Mouse (Mus musculus): ENCODE results near the gene Cmtm5.
A peak's percentile ranks its signal among the peaks of the same experiment; 100 is the strongest.

Cmtm5 gene

GRCm38 (mm10) chr14:54935904-54936830 is at the start of gene Cmtm5:
TSS of gene Cmtm5 (plus strand) at chr14:54936261.
- DNase-seq (ENCODE audit: inconsistent age in 2 of 2, low spot score in 1 of 2) = no peak

GRCm38 (mm10) chr14:54892200-54892599 is 43.9 kb upstream of the Cmtm5 start, which contains the start of gene Pabpn1:
TSS of gene Pabpn1 (plus strand) at chr14:54892500.
- no peak for DNase-seq (ENCODE audit: inconsistent age in 2 of 2, low spot score in 1 of 2)

GRCm38 (mm10) chr14:54893651-54894181 is 42.3 kb upstream of the Cmtm5 start:
- DNase-seq (ENCODE audit: inconsistent age in 2 of 2, low spot score in 1 of 2) = peak; percentile 99

GRCm38 (mm10) chr14:54894296-54895151 is 41.5 kb upstream of the Cmtm5 start:
- DNase-seq (ENCODE audit: inconsistent age in 2 of 2, low spot score in 1 of 2) = peak; percentile 61 to 86

- peak in 1 of 2 experiments; percentile 64 for DNase-seq (ENCODE audit: inconsistent age in 2 of 2, low spot score in 1 of 2)
Measured at GRCm38 (mm10) chr14:54897445-54897844, 38.6 kb upstream of the Cmtm5 start.

GRCm38 (mm10) chr14:54900383-54900782 is 35.7 kb upstream of the Cmtm5 start:
- peak; percentile 62 to 92 for DNase-seq (ENCODE audit: inconsistent age in 2 of 2, low spot score in 1 of 2)

- DNase-seq (ENCODE audit: inconsistent age in 2 of 2, low spot score in 1 of 2) = no peak
Measured at GRCm38 (mm10) chr14:54903641-54904040, 32.4 kb upstream of the Cmtm5 start.

GRCm38 (mm10) chr14:54908682-54909081 is 27.4 kb upstream of the Cmtm5 start:
- DNase-seq (ENCODE audit: inconsistent age in 2 of 2, low spot score in 1 of 2) = no peak

GRCm38 (mm10) chr14:54912109-54912850 is 23.8 kb upstream of the Cmtm5 start:
- peak; percentile 33 to 46 for DNase-seq (ENCODE audit: inconsistent age in 2 of 2, low spot score in 1 of 2)

- peak; percentile 76 to 89 for DNase-seq (ENCODE audit: inconsistent age in 2 of 2, low spot score in 1 of 2)
Measured at GRCm38 (mm10) chr14:54912886-54913285, 23.2 kb upstream of the Cmtm5 start, which contains the start of gene Slc22a17. TSS of gene Slc22a17 (minus strand) at chr14:54913132.

- peak in 1 of 2 experiments; percentile 49 for DNase-seq (ENCODE audit: inconsistent age in 2 of 2, low spot score in 1 of 2)
Measured at GRCm38 (mm10) chr14:54913343-54913742, 22.7 kb upstream of the Cmtm5 start.

GRCm38 (mm10) chr14:54920076-54920685 is 15.9 kb upstream of the Cmtm5 start:
- no peak for DNase-seq (ENCODE audit: inconsistent age in 2 of 2, low spot score in 1 of 2)

- peak in 1 of 2 experiments; percentile 52 for DNase-seq (ENCODE audit: inconsistent age in 2 of 2, low spot score in 1 of 2)
Measured at GRCm38 (mm10) chr14:54924641-54925348, 11.3 kb upstream of the Cmtm5 start.

- peak; percentile 31 to 70 for DNase-seq (ENCODE audit: inconsistent age in 2 of 2, low spot score in 1 of 2)
Measured at GRCm38 (mm10) chr14:54925349-54926342, 10.4 kb upstream of the Cmtm5 start, which contains the start of gene Efs. TSS of gene Efs (minus strand) at chr14:54926126.

- DNase-seq (ENCODE audit: inconsistent age in 2 of 2, low spot score in 1 of 2) = peak in 1 of 2 experiments; percentile 64
Measured at GRCm38 (mm10) chr14:54926401-54927158, 9.5 kb upstream of the Cmtm5 start.

- DNase-seq (ENCODE audit: inconsistent age in 2 of 2, low spot score in 1 of 2) = no peak
Measured at GRCm38 (mm10) chr14:54927296-54927695, 8.8 kb upstream of the Cmtm5 start.

- DNase-seq (ENCODE audit: inconsistent age in 2 of 2, low spot score in 1 of 2) = peak in 1 of 2 experiments; percentile 24
Measured at GRCm38 (mm10) chr14:54929801-54930200, 6.3 kb upstream of the Cmtm5 start.
